Mouse (Mus musculus): Measurements from ENCODE around the gene Ing1. TPM values are rescaled to one million over a fixed set of nuclear protein-coding genes. Genes with fewer than 3 reads are reported as not detected.
"Not testable (repeated sequence)": the region's sequence is repeated elsewhere in the genome, so short reads cannot be mapped to it uniquely, and the experiment has no call there.

Gene Ing1
- polyA plus RNA-seq, 1 experiment from 2014 or later, result 31.2 TPM

DNA sequence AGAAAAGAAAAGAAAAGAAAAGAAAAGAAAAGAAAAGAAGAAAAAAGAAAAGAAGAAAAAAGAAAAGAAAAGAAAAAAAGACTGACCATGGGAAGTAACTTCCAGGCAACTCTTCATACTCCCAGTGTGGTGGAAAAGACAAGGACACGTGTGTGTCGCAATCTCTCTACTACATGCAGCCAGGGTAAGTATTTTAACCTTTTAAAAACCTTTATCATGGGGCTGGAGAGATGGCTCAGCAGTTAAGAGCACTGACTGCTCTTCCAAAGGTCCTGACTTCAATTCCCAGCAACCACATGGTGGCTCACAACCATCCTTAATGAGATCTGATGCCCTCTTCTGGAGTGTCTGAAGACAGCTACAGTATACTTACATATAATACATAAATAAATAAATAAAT lies 12.8 kb downstream of the Ing1 start:
- not testable (repeated sequence) for H3K27me3 ChIP-seq (replicated peaks; ENCODE audit: control insufficient read depth, insufficient read depth, low read length); H3K4me1 ChIP-seq (replicated peaks; ENCODE audit: control insufficient read depth, insufficient read depth, low read length); ATAC-seq (replicated peaks; ENCODE audit: low FRiP score); H3K36me3 ChIP-seq (ENCODE audit: control insufficient read depth, insufficient read depth, low read length); H3K4me3 ChIP-seq (ENCODE audit: low read depth, low read length); DNase-seq (ENCODE audit: low spot score); H3K4me2 ChIP-seq; H3K9ac ChIP-seq (ENCODE audit: low read depth, low read length); H3K9me3 ChIP-seq (ENCODE audit: control insufficient read depth, low read length); H3K27ac ChIP-seq (ENCODE audit: low read depth, low read length)
- 83% methylated on average over 2 of the region's 2 CpGs for WGBS

DNA sequence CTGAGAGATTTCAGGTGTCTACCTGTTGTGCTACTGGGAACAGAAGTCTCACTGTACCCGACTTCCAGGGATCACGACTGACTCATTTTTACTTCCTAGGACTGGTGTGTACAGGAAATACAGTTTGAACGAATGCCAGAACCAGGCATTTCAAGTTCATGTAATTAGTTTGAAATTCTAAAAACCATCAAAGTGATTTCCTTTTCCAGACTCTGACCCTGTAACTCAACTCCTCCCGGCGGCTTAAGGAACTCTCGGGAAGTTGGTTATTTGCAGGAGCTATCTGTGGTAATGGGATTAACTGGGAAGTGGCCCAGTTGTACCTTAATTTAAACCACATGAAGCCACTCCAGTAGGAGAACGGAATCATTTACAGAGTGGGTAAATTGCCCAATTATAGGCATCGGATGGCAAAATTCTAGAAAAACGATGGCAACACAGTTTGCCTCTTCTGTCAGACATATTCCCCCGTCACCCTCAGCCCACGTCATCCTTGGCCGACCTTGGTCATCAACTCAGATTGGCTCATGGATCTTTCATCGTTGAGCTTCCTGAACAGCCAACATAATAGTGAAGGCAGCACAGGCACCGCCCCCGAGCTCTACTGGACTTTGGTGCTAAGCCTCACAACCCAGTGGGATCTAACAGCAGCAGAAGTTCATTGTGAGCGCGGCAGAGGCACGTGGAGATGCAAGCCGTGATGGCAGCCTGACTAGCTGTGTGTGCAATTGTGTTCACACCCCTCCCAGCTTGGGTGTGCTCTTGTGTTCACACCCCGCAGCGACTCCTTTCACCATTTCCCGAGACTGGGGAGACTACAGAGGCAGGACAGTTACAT lies 14.1 kb downstream of the Ing1 start:
- Histone ChIP-seq H3K4me3 (ENCODE audit: low read depth, low read length) (no peak overlapping the region), H3K4me2 (no peak overlapping the region), H3K9ac (ENCODE audit: low read depth, low read length) (no peak overlapping the region), H3K27ac (ENCODE audit: low read depth, low read length) (no peak overlapping the region), H3K4me1 (replicated peaks; ENCODE audit: control insufficient read depth, insufficient read depth, low read length) (no peaks in the 10 kb centered on the region), H3K27me3 (replicated peaks; ENCODE audit: control insufficient read depth, insufficient read depth, low read length) (no peaks in the 10 kb centered on the region), H3K9me3 (ENCODE audit: control insufficient read depth, low read length) (no peaks in the 10 kb centered on the region), H3K36me3 (ENCODE audit: control insufficient read depth, insufficient read depth, low read length) (no peaks in the 10 kb centered on the region; the same call in 1 of the 2 replicates)
- WGBS, result 82% methylated on average over 22 of the region's 22 CpGs
- no peak for ATAC-seq (replicated peaks; ENCODE audit: low FRiP score)
- no peak for DNase-seq (ENCODE audit: low spot score)

DNA sequence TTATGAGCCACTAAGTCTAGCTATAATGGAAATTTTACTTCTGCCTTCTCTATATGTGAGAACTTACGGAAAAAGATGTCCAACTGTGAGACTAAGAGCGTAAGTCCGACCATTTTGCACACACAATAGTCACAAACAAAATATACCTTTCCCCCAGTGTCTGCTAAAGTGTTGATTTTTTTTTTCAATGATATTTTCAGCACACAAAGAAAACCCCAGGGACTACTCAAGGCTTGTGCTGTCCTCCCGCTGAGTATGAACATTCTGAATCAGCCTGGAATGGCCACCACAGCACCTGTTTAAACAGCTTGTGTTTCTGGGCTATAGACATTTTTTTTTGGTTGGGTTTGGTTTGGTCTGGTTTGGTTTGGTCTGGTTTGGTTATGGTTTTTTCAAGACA lies 15.4 kb downstream of the Ing1 start:
- Histone ChIP-seq H3K4me2 (no peak overlapping the region), H3K27me3 (replicated peaks; ENCODE audit: control insufficient read depth, insufficient read depth, low read length) (no peaks in the 10 kb centered on the region), H3K9ac (ENCODE audit: low read depth, low read length) (no peak overlapping the region), H3K27ac (ENCODE audit: low read depth, low read length) (no peak overlapping the region), H3K4me3 (ENCODE audit: low read depth, low read length) (no peak overlapping the region), H3K9me3 (ENCODE audit: control insufficient read depth, low read length) (no peaks in the 10 kb centered on the region), H3K4me1 (replicated peaks; ENCODE audit: control insufficient read depth, insufficient read depth, low read length) (peaks cover 3% of the 10 kb centered on the region), H3K36me3 (ENCODE audit: control insufficient read depth, insufficient read depth, low read length) (no peaks in the 10 kb centered on the region; the same call in 1 of the 2 replicates)
- 93% methylated on average over 4 of the region's 4 CpGs for WGBS
- DNase-seq (ENCODE audit: low spot score), result no peak
- ATAC-seq (replicated peaks; ENCODE audit: low FRiP score), result no peak

DNA sequence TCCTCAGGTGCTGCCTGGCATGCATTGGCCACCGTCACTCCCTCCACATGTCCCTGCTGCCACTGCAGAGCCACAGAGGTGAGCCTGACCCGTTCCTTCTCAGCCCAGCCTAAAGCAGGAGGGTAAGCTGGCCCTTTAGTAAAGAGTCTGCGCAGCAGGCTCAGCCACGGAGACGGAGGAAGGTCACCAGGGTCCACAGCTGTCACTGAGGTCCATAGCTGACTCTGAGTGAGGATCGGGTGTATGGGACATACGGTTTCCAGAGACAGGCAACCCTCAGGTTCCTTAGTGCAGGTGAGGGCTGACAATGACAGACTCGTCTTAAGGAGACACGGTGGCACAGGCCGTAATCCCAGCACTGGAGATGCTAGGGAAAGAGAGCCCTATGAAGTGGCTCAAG lies 16.6 kb downstream of the Ing1 start:
- H3K9ac ChIP-seq (ENCODE audit: low read depth, low read length), result no peak overlapping the region
- no peaks in the 10 kb centered on the region for H3K36me3 ChIP-seq (ENCODE audit: control insufficient read depth, insufficient read depth, low read length)
- H3K27ac ChIP-seq (ENCODE audit: low read depth, low read length), result no peak overlapping the region
- H3K4me1 ChIP-seq (replicated peaks; ENCODE audit: control insufficient read depth, insufficient read depth, low read length), result peaks cover 3% of the 10 kb centered on the region
- no peak overlapping the region for H3K4me2 ChIP-seq
- ATAC-seq (replicated peaks; ENCODE audit: low FRiP score) (no peak), DNase-seq (ENCODE audit: low spot score) (no peak)
- 84% methylated on average over 10 of the region's 10 CpGs for WGBS
- H3K27me3 ChIP-seq (replicated peaks; ENCODE audit: control insufficient read depth, insufficient read depth, low read length), result no peaks in the 10 kb centered on the region
- H3K9me3 ChIP-seq (ENCODE audit: control insufficient read depth, low read length), result no peaks in the 10 kb centered on the region
- no peak overlapping the region for H3K4me3 ChIP-seq (ENCODE audit: low read depth, low read length)

DNA sequence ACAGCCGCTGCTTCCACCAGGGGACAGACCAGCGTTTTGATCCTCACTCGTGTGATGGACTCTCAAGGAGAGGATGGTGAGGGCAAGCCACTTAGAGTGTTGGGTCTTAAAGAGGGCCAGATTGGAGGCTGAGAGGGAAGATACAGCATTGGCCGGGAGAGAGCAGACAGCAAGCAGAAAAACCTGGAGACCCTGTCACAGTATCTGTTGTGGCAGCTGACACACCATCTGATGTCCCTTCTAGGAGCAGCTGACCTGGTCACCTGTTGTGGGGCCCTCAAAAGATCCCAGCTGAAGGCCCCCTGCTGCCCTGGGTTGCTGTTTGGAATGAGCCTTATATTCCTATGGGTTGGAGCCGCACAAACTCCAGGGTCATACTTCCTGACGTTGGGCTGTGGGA lies 17.1 kb downstream of the Ing1 start:
- DNase-seq (ENCODE audit: low spot score) (no peak), ATAC-seq (replicated peaks; ENCODE audit: low FRiP score) (no peak)
- Histone ChIP-seq H3K4me1 (replicated peaks; ENCODE audit: control insufficient read depth, insufficient read depth, low read length) (peaks cover 3% of the 10 kb centered on the region), H3K4me3 (ENCODE audit: low read depth, low read length) (no peak overlapping the region), H3K4me2 (no peak overlapping the region), H3K36me3 (ENCODE audit: control insufficient read depth, insufficient read depth, low read length) (no peaks in the 10 kb centered on the region), H3K9ac (ENCODE audit: low read depth, low read length) (no peak overlapping the region), H3K27me3 (replicated peaks; ENCODE audit: control insufficient read depth, insufficient read depth, low read length) (no peaks in the 10 kb centered on the region), H3K9me3 (ENCODE audit: control insufficient read depth, low read length) (no peaks in the 10 kb centered on the region), H3K27ac (ENCODE audit: low read depth, low read length) (no peak overlapping the region)
- WGBS, result 72% methylated on average over 6 of the region's 6 CpGs

DNA sequence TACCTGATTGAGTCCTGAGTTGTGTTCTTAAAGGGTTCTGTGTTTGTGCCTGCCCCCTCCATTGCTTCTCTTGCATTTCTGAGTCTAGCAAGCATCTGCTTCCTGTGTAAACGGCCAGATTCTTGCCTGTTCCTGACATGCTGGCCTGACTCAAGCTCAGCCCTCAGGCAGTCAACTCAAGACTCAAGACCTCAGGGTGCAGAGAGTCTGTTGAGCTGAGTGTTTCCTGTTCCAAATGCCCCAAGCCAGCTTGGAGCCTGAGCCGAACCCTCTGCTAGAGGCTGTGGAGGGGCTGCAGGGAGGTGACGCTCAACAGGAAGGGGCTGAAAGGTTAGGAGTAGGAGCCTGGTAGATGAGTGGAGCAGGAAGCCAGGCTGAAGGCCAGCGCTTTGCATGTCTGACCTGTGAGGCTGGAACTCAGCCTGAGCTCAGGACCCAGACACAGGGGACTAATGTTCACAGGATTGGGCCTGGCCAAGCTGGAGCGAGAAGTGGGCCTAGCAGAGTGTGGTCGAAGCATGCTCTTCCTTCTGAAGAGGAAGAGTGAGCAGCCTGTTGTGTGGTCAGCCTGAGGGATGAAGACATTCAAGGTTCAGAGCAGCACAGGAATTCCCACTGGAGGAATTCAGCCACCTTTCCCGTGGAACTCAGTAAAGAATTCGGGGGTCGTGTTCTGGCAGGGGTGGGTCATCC lies 19.7 kb downstream of the Ing1 start:
- Histone ChIP-seq H3K9me3 (ENCODE audit: control insufficient read depth, low read length) (no peaks in the 10 kb centered on the region), H3K9ac (ENCODE audit: low read depth, low read length) (no peak overlapping the region), H3K27ac (ENCODE audit: low read depth, low read length) (no peak overlapping the region), H3K4me2 (no peak overlapping the region), H3K4me1 (replicated peaks; ENCODE audit: control insufficient read depth, insufficient read depth, low read length) (peaks cover 3% of the 10 kb centered on the region), H3K4me3 (ENCODE audit: low read depth, low read length) (no peak overlapping the region), H3K36me3 (ENCODE audit: control insufficient read depth, insufficient read depth, low read length) (no peaks in the 10 kb centered on the region), H3K27me3 (replicated peaks; ENCODE audit: control insufficient read depth, insufficient read depth, low read length) (no peaks in the 10 kb centered on the region)
- 58% methylated on average over 9 of the region's 9 CpGs for WGBS
- DNase-seq (ENCODE audit: low spot score) (no peak), ATAC-seq (replicated peaks; ENCODE audit: low FRiP score) (no peak)

DNA sequence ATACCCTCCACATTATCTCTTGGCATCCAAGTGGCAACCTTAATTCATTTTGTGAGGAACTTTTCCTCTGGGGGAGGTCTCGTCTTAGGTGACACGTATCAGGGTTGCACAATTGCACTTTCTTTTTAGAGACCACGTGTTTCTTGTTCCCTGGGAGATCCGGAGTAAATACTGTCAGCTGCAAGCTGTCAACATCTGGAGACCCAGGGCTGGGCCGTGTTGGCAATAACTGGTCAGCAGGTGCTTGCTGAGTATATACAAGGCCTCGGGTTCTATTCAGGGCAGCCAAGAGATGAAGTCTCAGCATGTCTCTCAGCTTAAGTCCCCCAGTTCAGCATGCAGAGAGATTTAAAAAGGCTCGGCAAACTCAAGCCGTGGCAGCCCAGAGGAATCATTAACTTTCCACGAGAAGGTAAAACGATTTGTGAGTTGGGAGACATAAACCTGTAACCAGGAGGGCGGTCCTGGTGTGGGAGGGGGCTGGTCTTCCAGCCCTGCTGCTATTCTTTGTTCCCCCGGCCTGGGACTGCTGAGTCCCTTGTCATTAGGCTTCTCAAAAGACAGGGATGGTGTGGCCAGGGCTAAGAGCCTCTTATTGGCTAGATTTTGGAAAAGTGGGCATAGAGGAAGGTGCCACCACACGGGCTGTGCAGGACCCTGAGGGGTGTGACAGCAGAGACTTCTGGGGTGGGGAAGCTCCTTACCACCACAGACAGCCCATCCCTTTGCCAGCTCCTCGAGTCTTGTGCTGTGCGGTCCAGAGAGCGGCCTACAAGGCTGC lies 20.4 kb downstream of the Ing1 start:
- Histone ChIP-seq H3K9me3 (ENCODE audit: control insufficient read depth, low read length) (no peaks in the 10 kb centered on the region), H3K9ac (ENCODE audit: low read depth, low read length) (no peak overlapping the region), H3K36me3 (ENCODE audit: control insufficient read depth, insufficient read depth, low read length) (no peaks in the 10 kb centered on the region), H3K27me3 (replicated peaks; ENCODE audit: control insufficient read depth, insufficient read depth, low read length) (no peaks in the 10 kb centered on the region), H3K4me3 (ENCODE audit: low read depth, low read length) (no peak overlapping the region), H3K4me2 (no peak overlapping the region), H3K4me1 (replicated peaks; ENCODE audit: control insufficient read depth, insufficient read depth, low read length) (peaks cover 3% of the 10 kb centered on the region), H3K27ac (ENCODE audit: low read depth, low read length) (no peak overlapping the region)
- WGBS, result 64% methylated on average over 16 of the region's 16 CpGs
- no peak for ATAC-seq (replicated peaks; ENCODE audit: low FRiP score)
- no peak for DNase-seq (ENCODE audit: low spot score)

DNA sequence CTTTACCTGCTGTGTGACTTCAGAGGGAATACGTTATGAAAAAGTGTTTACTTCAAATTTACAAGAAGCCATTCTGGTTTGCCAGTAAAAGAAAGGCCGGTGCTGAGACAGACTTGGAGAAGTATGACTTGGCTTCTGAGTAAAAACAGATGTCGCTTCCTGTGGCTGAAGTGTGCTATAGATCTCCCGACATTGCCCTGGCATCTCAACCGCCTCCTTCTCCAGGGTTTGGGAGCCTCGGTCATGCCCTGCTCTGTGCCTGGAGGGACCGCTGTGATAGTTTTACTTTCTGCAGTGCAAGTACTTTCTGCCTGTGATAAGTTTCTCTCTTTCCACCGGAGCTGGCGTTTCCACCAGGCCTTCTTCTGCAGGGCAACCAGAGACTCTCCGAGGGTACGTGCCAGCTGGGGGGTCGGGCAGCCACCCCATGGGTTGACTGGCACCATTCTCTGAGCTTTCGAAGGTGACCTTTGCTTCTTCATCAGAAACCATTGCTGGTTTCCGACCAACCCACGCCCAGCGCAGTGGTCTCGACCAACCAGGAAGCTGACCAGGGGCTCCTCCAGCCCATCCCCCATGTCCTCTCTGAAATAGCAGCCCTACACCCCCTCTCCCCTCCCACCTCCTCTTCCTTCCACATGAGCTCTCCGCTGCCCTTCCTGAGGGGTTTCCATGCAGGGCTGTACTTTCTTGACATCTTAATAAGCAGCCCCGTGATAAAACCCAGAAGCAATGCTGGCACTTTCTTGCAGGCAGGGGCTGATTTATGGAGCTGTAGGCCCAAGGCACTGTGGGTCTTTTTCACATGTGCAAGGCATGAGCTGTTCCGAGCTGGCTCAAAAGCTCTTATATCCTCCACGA lies 30.4 kb downstream of the Ing1 start:
- Histone ChIP-seq H3K27ac (ENCODE audit: low read depth, low read length) (no peak overlapping the region; the same call in 1 of the 2 replicates), H3K4me3 (ENCODE audit: low read depth, low read length) (no peak overlapping the region), H3K4me2 (no peak overlapping the region), H3K36me3 (ENCODE audit: control insufficient read depth, insufficient read depth, low read length) (no peaks in the 10 kb centered on the region), H3K9ac (ENCODE audit: low read depth, low read length) (no peak overlapping the region), H3K4me1 (replicated peaks; ENCODE audit: control insufficient read depth, insufficient read depth, low read length) (peaks cover 3% of the 10 kb centered on the region; the same call in 1 of the 2 replicates), H3K9me3 (ENCODE audit: control insufficient read depth, low read length) (no peaks in the 10 kb centered on the region), H3K27me3 (replicated peaks; ENCODE audit: control insufficient read depth, insufficient read depth, low read length) (no peaks in the 10 kb centered on the region)
- ATAC-seq (replicated peaks; ENCODE audit: low FRiP score), result no peak; the same call in 1 of the 2 replicates
- DNase-seq (ENCODE audit: low spot score), result no peak
- 62% methylated on average over 21 of the region's 21 CpGs for WGBS
